Mouse (Mus musculus) ovary, postnatal 36 days (tissue): Measurements from ENCODE around the gene Vmn1r226.

Experiments used
- DNase-seq: peaks from one replicate; pipeline ENCODE4 v3.0.0; 2022; ENCODE audit warnings: low spot score, mixed read lengths

The Vmn1r226 gene

GRCm38 (mm10) chr17:20682543-20682942 lies at the start of gene Vmn1r226:
Gene Vmn1r226, plus strand, starts transcription at chr17:20682843.
- DNase-seq: no peak

- no peak for DNase-seq
Observed at GRCm38 (mm10) chr17:20729543-20729942, 46.9 kb downstream of the Vmn1r226 start, which contains the start of gene Vmn1r227. Gene Vmn1r227, plus strand, starts transcription at chr17:20729843.
